In genomic region chr16:9054415-9054814, GRCm38 (mm10) we compare ENCODE assay signal across 23 mouse cellular contexts.
DNase-seq lines count a peak whose midpoint lies in the region; ATAC-seq and TF ChIP-seq lines count a peak whose summit lies in the region.
"Had no signal": no experiment of that assay in that cellular context is flagged by ENCODE, and none has a peak within 500 bp of the region (broad histone marks: within the 10 kb centered on the region; RNA-seq: fewer than 3 reads in every experiment).

No protein-coding gene starts in this region.

- H3K79me2 ChIP-seq in heart, adult 2 months (replicated peaks; ENCODE audit: control insufficient read depth, insufficient read depth, low read length): no peaks in the 10 kb centered on the region

- peaks cover 29% of the 10 kb centered on the region for H3K4me1 ChIP-seq in heart, embryonic 10.5 days
- H3K4me1 ChIP-seq in heart, adult 2 months (ENCODE audit: control insufficient read depth, insufficient read depth, low read length): no peaks in the 10 kb centered on the region
- peaks cover 12% of the 10 kb centered on the region for H3K4me1 ChIP-seq in hindbrain, embryonic 10.5 days (replicated peaks)
- peaks cover 8% of the 10 kb centered on the region for H3K4me1 ChIP-seq in hindbrain, embryonic 12.5 days
- H3K4me1 ChIP-seq: embryonic facial prominence, embryonic 13.5 days; intestine, embryonic 15.5 days; limb, embryonic 13.5 days; lung, embryonic 15.5 days; midbrain, embryonic 13.5 days had no signal

- TF ChIP-seq POLR2A in heart, adult 2 months (IDR thresholded peaks at IDR 0.05; ENCODE audit: insufficient read depth, low read depth, low read length): no peak

- WGBS in heart, embryonic 10.5 days: 23% methylated on average over 4 of the region's 4 CpGs
- WGBS in heart, adult 2 months: 44% methylated on average over 4 of the region's 4 CpGs
- WGBS in hindbrain, embryonic 10.5 days: 52% methylated on average over 4 of the region's 4 CpGs
- 44% methylated on average over 4 of the region's 4 CpGs for WGBS in hindbrain, embryonic 12.5 days

- no peaks in the 10 kb centered on the region for H3K9me3 ChIP-seq in heart, embryonic 10.5 days
- H3K9me3 ChIP-seq in hindbrain, embryonic 10.5 days: no peaks in the 10 kb centered on the region
- no peaks in the 10 kb centered on the region for H3K9me3 ChIP-seq in hindbrain, embryonic 12.5 days (replicated peaks)
- H3K9me3 ChIP-seq: embryonic facial prominence, embryonic 13.5 days; hindbrain, embryonic 15.5 days; intestine, embryonic 15.5 days; limb, embryonic 13.5 days; lung, embryonic 15.5 days; midbrain, embryonic 13.5 days had no signal

- no peak overlapping the region for H3K9ac ChIP-seq in heart, adult 2 months (ENCODE audit: low read depth, low read length)
- H3K9ac ChIP-seq in hindbrain, embryonic 12.5 days: no peak overlapping the region
- H3K9ac ChIP-seq: embryonic facial prominence, embryonic 13.5 days; hindbrain, embryonic 15.5 days; intestine, embryonic 15.5 days; limb, embryonic 13.5 days; liver, embryonic 14.5 days; lung, embryonic 15.5 days; midbrain, embryonic 13.5 days had no signal

- peak; percentile 85 for DNase-seq in heart, embryonic 10.5 days (ENCODE audit: low spot score)
- DNase-seq in heart, adult 2 months: no peak
- peak; percentile 9 for DNase-seq in hindbrain, embryonic 10.5 days (ENCODE audit: low spot score)
- peak; percentile 28 for DNase-seq in embryo, embryonic 10 days (ENCODE audit: low spot score)
- peak; percentile 14 for DNase-seq in embryo, embryonic 11 days
- no peak for DNase-seq in ovary, postnatal 10 days (ENCODE audit: low spot score)
- no peak for DNase-seq in thymus, adult 18-20 months
- DNase-seq: cerebellum, adult 8-10 months; gastrocnemius, postnatal 25 days; layer of hippocampus, postnatal 36 days; right cerebral cortex, postnatal 25 days had no signal

- H3K4me3 ChIP-seq in heart, embryonic 10.5 days: peak overlapping the region; percentile 19; the same call in 1 of the 2 replicates
- H3K4me3 ChIP-seq in heart, adult 2 months: no peak overlapping the region
- no peak overlapping the region for H3K4me3 ChIP-seq in hindbrain, embryonic 10.5 days
- H3K4me3 ChIP-seq in hindbrain, embryonic 12.5 days: no peak overlapping the region
- H3K4me3 ChIP-seq: embryonic facial prominence, embryonic 13.5 days; hindbrain, embryonic 15.5 days; intestine, embryonic 15.5 days; layer of hippocampus, adult 2 months; limb, embryonic 13.5 days; lung, embryonic 15.5 days; midbrain, embryonic 13.5 days had no signal

- no peak for TF ChIP-seq EP300 in heart, adult 2 months (IDR thresholded peaks at IDR 0.05; ENCODE audit: insufficient read depth, low read depth, low read length)

- H3K4me2 ChIP-seq in hindbrain, embryonic 12.5 days (replicated peaks): no peak overlapping the region
- H3K4me2 ChIP-seq: embryonic facial prominence, embryonic 13.5 days; hindbrain, embryonic 15.5 days; intestine, embryonic 15.5 days; limb, embryonic 13.5 days; lung, embryonic 15.5 days; midbrain, embryonic 13.5 days had no signal

- ATAC-seq in hindbrain, embryonic 12.5 days (ENCODE audit: low FRiP score): no peak; the same call in 1 of the 2 replicates
- ATAC-seq: forebrain, embryonic 14.5 days; intestine, embryonic 15.5 days; midbrain, embryonic 13.5 days had no signal

- no peaks in the 10 kb centered on the region for H3K27me3 ChIP-seq in heart, embryonic 10.5 days (ENCODE audit: insufficient read depth, poor library complexity, severe bottlenecking)
- no peaks in the 10 kb centered on the region for H3K27me3 ChIP-seq in heart, adult 2 months (ENCODE audit: control insufficient read depth, insufficient read depth, low read length)
- no peaks in the 10 kb centered on the region for H3K27me3 ChIP-seq in hindbrain, embryonic 10.5 days (ENCODE audit: insufficient read depth, poor library complexity, severe bottlenecking)
- H3K27me3 ChIP-seq in hindbrain, embryonic 12.5 days: no peaks in the 10 kb centered on the region
- H3K27me3 ChIP-seq: embryonic facial prominence, embryonic 13.5 days; hindbrain, embryonic 15.5 days; intestine, embryonic 15.5 days; limb, embryonic 13.5 days; lung, embryonic 15.5 days; midbrain, embryonic 13.5 days had no signal

- H3K36me3 ChIP-seq in heart, embryonic 10.5 days: no peaks in the 10 kb centered on the region
- H3K36me3 ChIP-seq in heart, adult 2 months (ENCODE audit: control insufficient read depth, insufficient read depth, low read length): no peaks in the 10 kb centered on the region
- H3K36me3 ChIP-seq in hindbrain, embryonic 10.5 days: no peaks in the 10 kb centered on the region
- no peaks in the 10 kb centered on the region for H3K36me3 ChIP-seq in hindbrain, embryonic 12.5 days
- H3K36me3 ChIP-seq: embryonic facial prominence, embryonic 13.5 days; hindbrain, embryonic 15.5 days; intestine, embryonic 15.5 days; limb, embryonic 13.5 days; lung, embryonic 15.5 days; midbrain, embryonic 13.5 days had no signal

- peak overlapping the region; percentile 79 for H3K27ac ChIP-seq in heart, embryonic 10.5 days
- no peak overlapping the region for H3K27ac ChIP-seq in heart, adult 2 months
- no peak overlapping the region; the same call in 1 of the 2 replicates for H3K27ac ChIP-seq in hindbrain, embryonic 10.5 days
- no peak overlapping the region for H3K27ac ChIP-seq in hindbrain, embryonic 12.5 days
- H3K27ac ChIP-seq: embryonic facial prominence, embryonic 13.5 days; hindbrain, embryonic 15.5 days; intestine, embryonic 15.5 days; kidney, postnatal 0 days; layer of hippocampus, adult 2 months; limb, embryonic 13.5 days; liver, embryonic 14.5 days; lung, embryonic 15.5 days; macrophage; midbrain, embryonic 13.5 days had no signal

- intact Hi-C loops in heart, adult 2 months (cut with DNase I): no loop called here

- TF ChIP-seq CTCF in heart, adult 2 months (IDR thresholded peaks at IDR 0.05): no peak

Comparison
In these comparisons a context has a peak if more than half of its experiments do, and no peak if none do; other contexts are left out.
1. DNase-seq: peak in heart, embryonic 10.5 days (single experiment), hindbrain, embryonic 10.5 days (single experiment), embryo, embryonic 10 days (single experiment) and embryo, embryonic 11 days (single experiment); none in heart, adult 2 months (0 of 2), ovary, postnatal 10 days (single experiment) and thymus, adult 18-20 months (0 of 2).